Mouse (Mus musculus) liver, embryonic 13.5 days (tissue): ENCODE results near the gene Arhgap22. TPM values are rescaled to one million over a fixed set of nuclear protein-coding genes. Genes with fewer than 3 reads are reported as not detected.

Experiments used
- ATAC-seq: fragments of 200-750 bp; cut with Nextera tagmentation; 2 replicates; pipeline ENCODE4 v1.8.0; 2017; ENCODE audit warnings: low read depth, mild to moderate bottlenecking, moderate number of reproducible peaks, moderate library complexity
- DNase-seq: peaks from one replicate; pipeline ENCODE4 v3.0.0; 2022
- H3K27ac ChIP-seq: fragments of 300-500 bp; sonication (generic); 2 replicates; pipeline ENCODE4 v1.5.1; 2015; ENCODE audit warnings: moderate library complexity, mild to moderate bottlenecking, inconsistent platforms
- H3K27me3 ChIP-seq: fragments of 300-500 bp; sonication (generic); 2 replicates; pipeline ENCODE4 v1.6.1; 2015; ENCODE audit warnings: mild to moderate bottlenecking, inconsistent platforms
- H3K36me3 ChIP-seq: fragments of 300-500 bp; sonication (generic); 2 replicates; pipeline ENCODE4 v1.6.1; 2015; ENCODE audit warnings: mild to moderate bottlenecking, inconsistent platforms
- H3K4me1 ChIP-seq: fragments of 300-500 bp; sonication (generic); replicated peaks from 2 replicates; pipeline ENCODE4 v1.6.1; 2015; ENCODE audit warnings: inconsistent platforms
- H3K4me2 ChIP-seq: fragments of 300-500 bp; sonication (generic); 2 replicates; pipeline ENCODE4 v1.6.1; 2015; ENCODE audit warnings: inconsistent platforms, mild to moderate bottlenecking, moderate library complexity
- H3K4me3 ChIP-seq: fragments of 300-500 bp; sonication (generic); replicated peaks from 2 replicates; pipeline ENCODE4 v1.5.1; 2015; ENCODE audit warnings: mild to moderate bottlenecking, inconsistent platforms
- H3K9ac ChIP-seq: fragments of 300-500 bp; sonication (generic); 2 replicates; pipeline ENCODE4 v1.6.1; 2015; ENCODE audit warnings: mild to moderate bottlenecking, inconsistent platforms
- H3K9me3 ChIP-seq: fragments of 300-500 bp; sonication (generic); replicated peaks from 2 replicates; pipeline ENCODE4 v1.6.1; 2016; ENCODE audit warnings: inconsistent platforms
- WGBS: fragments of 180-500 bp; shearing (Covaris S2); methylation state at CpG from one replicate; pipeline ENCODE4 v1.1.7; 2015; ENCODE audit not compliant: insufficient replicate concordance; 5-methylcytosine and 5-hydroxymethylcytosine counted together
- polyA plus RNA-seq: library from polyadenylated mRNA; unstranded; fragments of >200 nt; fragmentation: Nextera tagmentation; extraction: Ambion mirVana; gene quantifications from 2 replicates; pipeline ENCODE4 v1.2.1, GENCODE M21; 2015

The Arhgap22 gene
- polyA plus RNA-seq, 1 experiment from 2014 or later = 3.6 TPM

DNA sequence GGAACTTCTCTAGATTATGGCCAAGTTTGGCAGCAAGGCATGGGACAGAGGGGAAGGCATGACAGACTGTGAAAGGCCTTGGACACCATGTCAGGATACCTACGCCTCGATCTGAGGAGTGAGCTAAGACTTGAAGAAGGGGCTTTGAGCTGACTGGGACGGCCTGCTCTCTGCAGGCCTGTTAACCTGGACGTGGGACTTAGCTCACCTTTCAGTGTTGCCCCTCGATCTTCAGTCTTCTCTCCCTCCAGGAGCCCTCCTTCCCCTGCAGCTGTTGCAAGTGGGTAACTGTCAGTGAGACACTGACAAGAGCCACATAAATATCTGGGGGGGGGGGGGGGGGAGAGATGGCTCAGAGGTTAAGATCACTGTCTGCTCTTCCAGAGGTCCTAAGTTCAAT is 34.9 kb downstream of the Arhgap22 start:
- WGBS = 65% methylated on average over 5 of the region's 5 CpGs
- peaks cover 2% of the 10 kb centered on the region; the same call in 1 of the 2 replicates for H3K4me1 ChIP-seq
- no peaks in the 10 kb centered on the region for H3K36me3 ChIP-seq
- no peak overlapping the region for H3K27ac ChIP-seq
- H3K4me2 ChIP-seq = no peak overlapping the region
- peaks cover 25% of the 10 kb centered on the region for H3K27me3 ChIP-seq
- no peak overlapping the region for H3K4me3 ChIP-seq
- ATAC-seq (no peak), DNase-seq (no peak)
- H3K9me3 ChIP-seq = no peaks in the 10 kb centered on the region
- no peak overlapping the region for H3K9ac ChIP-seq

DNA sequence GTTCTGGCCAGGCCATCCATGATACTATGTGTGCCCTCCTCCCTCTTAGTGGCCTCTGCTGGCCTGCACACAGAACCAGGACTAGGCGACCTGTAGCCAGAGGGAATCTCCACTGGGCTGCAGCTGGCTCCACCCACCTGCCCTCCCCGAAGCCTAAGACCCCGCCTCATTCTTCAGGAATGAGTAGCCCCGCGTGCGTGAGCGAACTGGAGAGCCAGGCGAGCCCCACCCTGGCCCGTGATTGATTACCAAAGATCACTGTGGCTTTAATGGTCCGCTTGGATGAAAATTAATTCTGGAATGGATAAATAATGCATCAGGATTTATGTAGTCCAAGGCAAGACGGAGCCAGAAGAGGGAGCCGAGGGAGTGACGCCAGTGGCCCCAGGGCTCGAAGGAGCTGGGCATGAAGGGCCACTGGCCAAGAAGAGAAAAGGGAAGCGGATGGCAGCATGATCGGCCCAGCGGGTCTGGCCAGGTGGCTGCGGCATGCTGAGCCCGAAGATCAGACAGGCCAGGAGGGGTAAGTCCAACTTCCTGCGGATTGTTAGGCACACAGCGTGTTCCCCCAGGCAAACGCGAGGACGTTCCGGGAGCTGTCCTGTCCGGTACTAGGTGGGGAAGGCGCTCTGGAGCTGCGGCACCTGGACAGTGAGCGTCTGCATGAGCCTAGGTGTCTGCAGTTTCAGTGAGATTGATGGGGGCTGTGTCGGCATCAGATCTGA is 36.6 kb downstream of the Arhgap22 start:
- DNase-seq (no peak), ATAC-seq (no peak)
- H3K4me3 ChIP-seq = peak overlapping the region; percentile 36
- peaks cover 2% of the 10 kb centered on the region; the same call in 1 of the 2 replicates for H3K4me1 ChIP-seq
- peaks cover 25% of the 10 kb centered on the region for H3K27me3 ChIP-seq
- H3K36me3 ChIP-seq = no peaks in the 10 kb centered on the region
- H3K27ac ChIP-seq = no peak overlapping the region
- H3K9me3 ChIP-seq = no peaks in the 10 kb centered on the region
- no peak overlapping the region for H3K9ac ChIP-seq
- WGBS = 4% methylated on average over 30 of the region's 30 CpGs
- H3K4me2 ChIP-seq = peak overlapping the region; percentile 59

DNA sequence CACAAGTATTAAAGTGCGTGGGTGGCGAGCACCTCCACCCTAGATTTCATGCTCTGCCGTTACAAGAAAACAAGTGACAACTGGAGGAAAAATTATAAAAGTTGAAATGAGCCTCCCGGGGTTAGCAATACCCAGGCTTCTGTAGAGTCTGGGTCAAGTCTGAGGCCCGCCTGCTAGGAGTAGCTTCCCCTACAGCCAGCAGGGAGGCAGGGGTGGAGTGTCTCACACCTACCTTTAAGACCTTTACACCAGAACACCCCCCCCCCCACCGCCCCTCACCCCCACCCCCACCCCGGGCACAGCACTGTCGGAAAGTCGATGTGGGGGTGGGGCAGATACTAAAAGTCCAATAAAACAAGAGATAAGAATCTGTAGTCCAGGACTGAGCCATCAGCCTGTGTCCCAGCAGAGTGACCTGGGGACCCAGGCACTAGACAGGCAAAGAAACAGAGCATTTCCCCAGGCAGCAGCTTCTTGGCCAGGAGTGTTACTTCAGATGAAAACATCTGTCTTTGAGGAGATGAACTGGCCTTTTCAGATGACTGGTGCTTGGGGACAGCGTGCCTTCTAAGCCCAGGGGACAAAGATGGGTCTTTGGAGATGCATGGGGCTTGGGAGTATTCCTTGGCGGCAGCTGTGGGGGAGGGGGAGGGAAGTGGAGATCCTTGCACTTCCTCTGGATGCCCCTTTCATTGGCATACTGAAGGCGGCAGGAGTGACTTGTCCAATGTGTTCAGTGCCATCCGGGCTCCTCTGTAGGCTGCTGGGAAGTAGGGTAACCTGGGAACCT is 37.3 kb downstream of the Arhgap22 start:
- Histone ChIP-seq H3K4me2 (peak overlapping the region; percentile 59), H3K27ac (no peak overlapping the region), H3K9ac (no peak overlapping the region), H3K4me1 (peaks cover 2% of the 10 kb centered on the region; the same call in 1 of the 2 replicates), H3K27me3 (peaks cover 25% of the 10 kb centered on the region), H3K4me3 (peak overlapping the region; percentile 36), H3K36me3 (no peaks in the 10 kb centered on the region), H3K9me3 (no peaks in the 10 kb centered on the region)
- WGBS = 10% methylated on average over 13 of the region's 13 CpGs
- DNase-seq = no peak
- ATAC-seq = no peak

DNA sequence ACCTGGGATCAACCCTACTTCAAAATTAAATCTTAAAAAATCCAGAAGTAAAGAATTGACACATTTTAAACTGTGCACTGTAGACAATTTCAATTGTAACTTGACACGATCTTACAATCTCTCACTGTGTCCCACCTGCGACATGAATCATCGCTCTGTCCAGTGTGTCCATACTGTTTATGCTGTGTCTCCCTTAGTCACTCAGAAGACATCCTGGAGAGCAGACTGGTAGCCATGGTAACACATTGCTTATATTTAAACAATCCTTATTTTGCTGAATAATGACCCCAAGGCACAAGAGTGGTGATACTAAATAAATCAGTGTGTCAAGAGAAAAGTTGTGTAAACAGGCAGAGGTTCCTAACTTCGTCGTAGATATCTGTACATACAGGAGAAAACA is 44.4 kb downstream of the Arhgap22 start:
- ATAC-seq (no peak), DNase-seq (no peak)
- no peak overlapping the region for H3K4me3 ChIP-seq
- no peak overlapping the region for H3K4me2 ChIP-seq
- H3K27ac ChIP-seq = no peak overlapping the region
- no peaks in the 10 kb centered on the region for H3K4me1 ChIP-seq
- no peaks in the 10 kb centered on the region for H3K27me3 ChIP-seq
- 75% methylated on average over 5 of the region's 5 CpGs for WGBS
- H3K9ac ChIP-seq = no peak overlapping the region
- no peaks in the 10 kb centered on the region for H3K36me3 ChIP-seq
- H3K9me3 ChIP-seq = no peaks in the 10 kb centered on the region

DNA sequence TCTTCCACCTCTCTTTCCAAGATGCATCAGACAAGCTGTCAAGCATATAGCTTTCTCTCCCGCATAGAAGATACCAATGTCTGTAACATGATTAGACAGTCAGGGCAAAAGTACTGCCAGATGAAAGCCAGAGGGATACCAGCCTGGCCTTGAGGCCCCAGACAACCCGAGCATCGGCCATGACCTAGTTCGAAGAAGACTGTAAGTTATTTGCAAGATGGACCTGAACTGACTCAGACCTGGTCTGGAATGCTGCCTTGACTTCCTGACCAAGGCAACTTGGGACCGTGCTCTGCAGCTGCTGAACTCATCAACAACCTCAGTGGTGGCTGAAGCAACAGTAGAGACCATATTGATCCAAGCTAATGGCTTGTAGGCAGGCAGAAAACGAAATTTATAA is 46.3 kb downstream of the Arhgap22 start:
- Histone ChIP-seq H3K4me3 (no peak overlapping the region), H3K36me3 (no peaks in the 10 kb centered on the region)

DNA sequence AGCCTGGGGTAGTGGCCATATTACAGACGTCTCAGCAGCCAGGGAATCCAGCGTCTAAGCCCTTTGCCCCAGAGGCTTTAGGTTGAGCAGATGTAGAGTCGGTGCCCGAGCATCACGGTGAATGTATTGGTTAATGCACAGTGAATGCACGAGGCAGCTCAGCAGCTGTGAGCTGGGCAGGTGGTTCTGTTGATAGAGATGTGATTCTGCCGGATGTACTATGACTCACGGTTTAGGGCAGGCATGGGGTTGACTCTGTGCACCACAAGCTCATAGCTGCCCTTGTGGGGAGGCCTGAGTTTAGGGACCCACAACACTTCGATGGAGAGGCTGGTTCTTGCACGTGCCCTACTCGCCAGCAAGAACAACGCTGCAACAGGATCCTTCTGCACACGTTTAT is 51.0 kb downstream of the Arhgap22 start:
- ATAC-seq (no peak), DNase-seq (no peak)
- H3K4me2 ChIP-seq = no peak overlapping the region
- 75% methylated on average over 13 of the region's 13 CpGs for whole genome bisulfite sequencing
- no peaks in the 10 kb centered on the region for H3K27me3 ChIP-seq
- no peaks in the 10 kb centered on the region for H3K9me3 ChIP-seq
- no peak overlapping the region for H3K4me3 ChIP-seq
- no peaks in the 10 kb centered on the region for H3K36me3 ChIP-seq
- H3K4me1 ChIP-seq = no peaks in the 10 kb centered on the region
- no peak overlapping the region for H3K27ac ChIP-seq
- H3K9ac ChIP-seq = no peak overlapping the region

More for the DNA sequence above, 46.3 kb downstream of the Arhgap22 start:
- WGBS = 65% methylated on average over 6 of the region's 6 CpGs
- ATAC-seq (no peak), DNase-seq (no peak)
- H3K27me3 ChIP-seq = no peaks in the 10 kb centered on the region
- H3K9ac ChIP-seq = no peak overlapping the region
- H3K4me2 ChIP-seq = no peak overlapping the region
- H3K9me3 ChIP-seq = no peaks in the 10 kb centered on the region
- H3K4me1 ChIP-seq = no peaks in the 10 kb centered on the region
- no peak overlapping the region for H3K27ac ChIP-seq

DNA sequence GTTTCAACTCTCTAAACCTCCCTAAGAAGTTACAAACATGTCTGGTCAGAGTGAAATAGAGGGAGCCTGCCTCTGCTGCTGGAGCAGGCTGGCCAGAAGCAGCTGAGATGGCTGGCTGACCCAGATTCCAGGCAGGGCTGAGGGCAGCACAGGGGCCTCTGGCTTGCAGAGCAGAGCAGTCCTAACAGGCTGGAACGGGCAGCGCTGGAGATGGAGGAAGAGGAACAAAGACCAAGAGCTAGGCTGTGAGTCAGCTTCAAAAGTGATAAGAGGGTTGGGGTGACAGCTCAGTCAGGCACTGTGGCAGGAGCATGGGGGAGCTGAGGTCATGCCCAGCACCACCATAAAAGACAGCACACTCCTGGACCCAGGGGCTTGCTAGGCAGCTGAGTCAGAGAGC is 62.4 kb downstream of the Arhgap22 start:
- Histone ChIP-seq H3K4me2 (no peak overlapping the region), H3K27ac (no peak overlapping the region), H3K4me3 (no peak overlapping the region), H3K4me1 (no peaks in the 10 kb centered on the region), H3K36me3 (no peaks in the 10 kb centered on the region), H3K9me3 (no peaks in the 10 kb centered on the region), H3K9ac (no peak overlapping the region), H3K27me3 (no peaks in the 10 kb centered on the region)
- DNase-seq = no peak
- no peak for ATAC-seq
- WGBS = 18% methylated on average over 2 of the region's 2 CpGs

DNA sequence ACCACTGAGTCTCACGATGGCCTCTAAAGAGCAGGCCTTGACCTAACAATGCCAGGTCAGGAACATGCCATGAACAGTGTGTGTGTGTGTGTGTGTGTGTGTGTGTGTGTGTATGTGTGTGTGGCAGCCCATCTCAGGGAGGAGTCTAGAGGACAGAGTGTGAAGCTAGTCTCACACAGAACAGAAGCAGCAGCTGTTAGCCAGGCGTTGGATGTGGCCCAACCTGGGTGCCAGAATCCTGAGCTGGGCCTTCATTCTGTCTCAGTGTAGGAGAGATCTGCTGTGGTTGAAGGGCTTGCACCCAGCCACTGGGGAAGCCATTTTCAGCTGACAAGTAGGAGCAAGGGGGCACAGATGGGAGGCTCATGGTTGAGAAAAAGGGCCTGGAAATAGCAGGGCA is 64.5 kb downstream of the Arhgap22 start:
- no peak for ATAC-seq
- no peaks in the 10 kb centered on the region for H3K27me3 ChIP-seq
- H3K4me1 ChIP-seq = no peaks in the 10 kb centered on the region
- no peaks in the 10 kb centered on the region for H3K9me3 ChIP-seq
- DNase-seq = no peak
- H3K4me2 ChIP-seq = no peak overlapping the region
- no peak overlapping the region for H3K9ac ChIP-seq
- no peaks in the 10 kb centered on the region for H3K36me3 ChIP-seq
- H3K4me3 ChIP-seq = no peak overlapping the region
- H3K27ac ChIP-seq = no peak overlapping the region
- 64% methylated on average over 2 of the region's 2 CpGs for WGBS

DNA sequence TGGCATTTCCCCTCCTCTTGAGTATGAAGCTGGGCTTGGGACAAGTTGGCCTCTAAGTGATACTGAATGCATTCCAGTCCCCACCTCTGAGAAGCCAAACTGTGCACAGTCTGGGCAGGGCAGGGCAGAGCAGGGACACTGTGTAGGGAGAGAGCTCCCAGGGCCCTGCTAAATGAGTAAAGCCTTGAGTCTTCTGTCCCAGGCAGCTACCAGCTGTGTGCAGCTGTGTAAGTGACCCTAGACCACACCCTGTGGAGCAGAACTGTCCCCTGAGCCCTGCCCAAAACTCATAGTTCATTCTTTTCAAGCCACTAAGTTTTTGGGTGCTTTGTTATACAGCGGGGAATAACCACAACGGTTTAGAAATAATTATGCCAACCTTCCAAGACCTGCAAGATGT is 67.1 kb downstream of the Arhgap22 start:
- no peak for DNase-seq
- Histone ChIP-seq H3K4me2 (no peak overlapping the region), H3K36me3 (no peaks in the 10 kb centered on the region), H3K4me3 (no peak overlapping the region), H3K9me3 (no peaks in the 10 kb centered on the region), H3K27ac (no peak overlapping the region), H3K27me3 (no peaks in the 10 kb centered on the region), H3K9ac (no peak overlapping the region), H3K4me1 (no peaks in the 10 kb centered on the region)
- ATAC-seq = no peak
- 75% methylated on average over 2 of the region's 2 CpGs for WGBS

DNA sequence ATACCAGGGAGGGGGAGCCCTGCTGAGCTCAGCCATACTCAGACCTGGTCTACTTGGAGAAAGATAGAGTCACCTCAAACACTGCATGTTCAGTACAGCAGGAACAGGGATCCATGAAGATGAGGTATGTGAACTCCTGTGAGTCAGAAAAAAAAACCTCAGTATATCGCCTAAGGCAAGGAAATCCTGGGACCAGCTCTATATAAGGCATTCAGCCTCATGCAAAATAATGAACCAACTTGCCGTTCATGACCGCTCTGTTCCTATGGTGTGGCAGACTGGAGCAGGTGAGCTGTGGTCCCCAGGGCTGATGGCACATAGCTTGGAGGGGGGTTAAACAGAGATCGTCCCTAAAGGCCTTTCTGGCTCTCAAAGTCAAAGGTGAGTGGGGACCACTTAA is 68.6 kb downstream of the Arhgap22 start:
- no peaks in the 10 kb centered on the region for H3K4me1 ChIP-seq
- DNase-seq = no peak
- H3K27ac ChIP-seq = no peak overlapping the region
- no peaks in the 10 kb centered on the region for H3K9me3 ChIP-seq
- H3K27me3 ChIP-seq = no peaks in the 10 kb centered on the region
- WGBS = 74% methylated on average over 4 of the region's 4 CpGs
- H3K36me3 ChIP-seq = no peaks in the 10 kb centered on the region
- H3K4me2 ChIP-seq = no peak overlapping the region
- H3K4me3 ChIP-seq = no peak overlapping the region
- no peak for ATAC-seq
- no peak overlapping the region for H3K9ac ChIP-seq

DNA sequence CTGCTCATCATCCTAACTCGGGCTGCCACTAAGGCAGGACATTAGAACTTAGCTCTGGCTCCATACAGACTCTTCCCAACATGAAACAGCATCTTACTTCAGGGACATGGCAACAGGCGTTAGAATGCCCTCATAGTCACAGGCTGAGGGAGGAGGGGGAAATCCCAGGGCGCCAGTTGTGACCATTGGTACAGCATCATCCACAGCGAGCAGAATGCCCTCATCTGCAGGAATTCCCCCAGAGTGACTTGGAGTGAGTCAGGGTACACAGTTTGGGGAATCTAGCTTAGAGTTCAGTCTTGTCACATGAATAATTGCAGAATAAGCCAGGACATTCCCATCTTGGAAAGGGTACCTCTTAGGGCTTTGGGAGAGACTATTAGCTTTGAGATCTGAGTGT is 74.1 kb downstream of the Arhgap22 start:
- 42% methylated on average over 4 of the region's 4 CpGs for WGBS
- no peak overlapping the region for H3K9ac ChIP-seq
- ATAC-seq (no peak), DNase-seq (no peak)
- no peaks in the 10 kb centered on the region for H3K36me3 ChIP-seq
- H3K4me2 ChIP-seq = no peak overlapping the region
- no peaks in the 10 kb centered on the region for H3K9me3 ChIP-seq
- no peak overlapping the region for H3K4me3 ChIP-seq
- no peaks in the 10 kb centered on the region; the same call in 1 of the 2 replicates for H3K4me1 ChIP-seq
- H3K27ac ChIP-seq = no peak overlapping the region
- 0 out of 2 replicates have a peak, but pooled peaks cover 4% of the 10 kb centered on the region for H3K27me3 ChIP-seq
